Mouse (Mus musculus) stomach, embryonic 14.5 days (tissue): ENCODE data around the gene Wipf1. TPM values are rescaled to one million over a fixed set of nuclear protein-coding genes. Genes with fewer than 3 reads are reported as not detected.

Experiments
- ATAC-seq: fragments of 200-750 bp; cut with Nextera tagmentation; 2 replicates; pipeline ENCODE4 v1.8.0; 2017; ENCODE audit warnings: low read depth, moderate TSS enrichment; ENCODE audit not compliant: insufficient number of reproducible peaks, insufficient read depth, low FRiP score
- H3K27ac ChIP-seq: fragments of 300-500 bp; sonication (generic); 2 replicates; pipeline ENCODE4 v1.5.1; 2014; ENCODE audit warnings: mild to moderate bottlenecking, low read length, moderate library complexity, mixed read lengths
- H3K27me3 ChIP-seq: fragments of 300-500 bp; sonication (generic); 2 replicates; pipeline ENCODE4 v1.6.1; 2014; ENCODE audit warnings: low read length, control low read depth, mixed read lengths; ENCODE audit not compliant: control insufficient read depth, insufficient read depth
- H3K36me3 ChIP-seq: fragments of 300-500 bp; sonication (generic); 2 replicates; pipeline ENCODE4 v1.6.1; 2014; ENCODE audit warnings: mild to moderate bottlenecking, control low read depth, low read length, moderate library complexity, mixed read lengths; ENCODE audit not compliant: control insufficient read depth, insufficient read depth
- H3K4me1 ChIP-seq: fragments of 300-500 bp; sonication (generic); 2 replicates; pipeline ENCODE4 v1.6.1; 2014; ENCODE audit warnings: low read length, control low read depth, mixed read lengths; ENCODE audit not compliant: control insufficient read depth, insufficient read depth
- H3K4me2 ChIP-seq: fragments of 300-500 bp; sonication (generic); replicated peaks from 2 replicates; pipeline ENCODE4 v1.6.1; 2014; ENCODE audit warnings: low read depth, low read length, control low read depth
- H3K4me3 ChIP-seq: fragments of 300-500 bp; sonication (generic); 2 replicates; pipeline ENCODE4 v1.5.1; 2014; ENCODE audit warnings: low read depth, low read length, control low read depth
- H3K9ac ChIP-seq: fragments of 300-500 bp; sonication (generic); replicated peaks from 2 replicates; pipeline ENCODE4 v1.6.1; 2014; ENCODE audit warnings: low read depth, mild to moderate bottlenecking, control low read depth, low read length, moderate library complexity, mixed read lengths
- H3K9me3 ChIP-seq: fragments of 300-500 bp; sonication (generic); 2 replicates; pipeline ENCODE4 v1.6.1; 2016; ENCODE audit warnings: low read depth, low read length, control low read depth; ENCODE audit not compliant: control insufficient read depth
- WGBS: fragments of 180-500 bp; shearing (Covaris S2); extraction: QIAGEN DNeasy Blood & Tissue Kit; methylation state at CpG from one replicate; pipeline ENCODE4 v1.1.7; 2014; 5-methylcytosine and 5-hydroxymethylcytosine counted together
- polyA plus RNA-seq: library from polyadenylated mRNA; unstranded; fragments of >200 nt; fragmentation: Nextera tagmentation; extraction: Ambion mirVana; gene quantifications from 2 replicates; pipeline ENCODE4 v1.2.1, GENCODE M21; 2014

Gene Wipf1
- polyA plus RNA-seq, 1 experiment from 2014 or later, result 12.0 TPM

- ATAC-seq, result no peak
- 67% methylated on average over 14 of the region's 14 CpGs for WGBS
These were observed 103.7 kb downstream of the Wipf1 start for GRCm38 (mm10) chr2:73425822-73426221.

GRCm38 (mm10) chr2:73419730-73420129 lies 109.8 kb downstream of the Wipf1 start:
- Histone ChIP-seq H3K4me3 (no peak overlapping the region), H3K4me1 (no peaks in the 10 kb centered on the region), H3K36me3 (no peaks in the 10 kb centered on the region), H3K9ac (no peak overlapping the region), H3K27me3 (no peaks in the 10 kb centered on the region), H3K4me2 (no peak overlapping the region), H3K27ac (no peak overlapping the region), H3K9me3 (no peaks in the 10 kb centered on the region)
- no peak for ATAC-seq
- 74% methylated on average over 7 of the region's 7 CpGs for WGBS

More at GRCm38 (mm10) chr2:73425822-73426221, 103.7 kb downstream of the Wipf1 start:
- H3K9me3 ChIP-seq, result no peaks in the 10 kb centered on the region
- H3K4me3 ChIP-seq, result no peak overlapping the region
- H3K36me3 ChIP-seq, result no peaks in the 10 kb centered on the region
- no peaks in the 10 kb centered on the region for H3K27me3 ChIP-seq
- H3K9ac ChIP-seq, result no peak overlapping the region
- H3K4me1 ChIP-seq, result no peaks in the 10 kb centered on the region
- H3K4me2 ChIP-seq, result no peak overlapping the region
- H3K27ac ChIP-seq, result no peak overlapping the region

- H3K36me3 ChIP-seq, result no peaks in the 10 kb centered on the region
- no peaks in the 10 kb centered on the region for H3K4me1 ChIP-seq
- H3K27me3 ChIP-seq, result no peaks in the 10 kb centered on the region
- no peak overlapping the region for H3K27ac ChIP-seq
- WGBS, result 45% methylated on average over 4 of the region's 4 CpGs
- H3K9ac ChIP-seq, result no peak overlapping the region
- no peak for ATAC-seq
- H3K4me2 ChIP-seq, result no peak overlapping the region
- no peaks in the 10 kb centered on the region for H3K9me3 ChIP-seq
- no peak overlapping the region for H3K4me3 ChIP-seq
These were observed 110.2 kb downstream of the Wipf1 start for GRCm38 (mm10) chr2:73419285-73419684.

GRCm38 (mm10) chr2:73415892-73416291 lies 113.6 kb downstream of the Wipf1 start:
- Histone ChIP-seq H3K9me3 (no peaks in the 10 kb centered on the region), H3K9ac (no peak overlapping the region), H3K27ac (no peak overlapping the region)

GRCm38 (mm10) chr2:73410076-73410475 lies 119.5 kb downstream of the Wipf1 start:
- H3K4me3 ChIP-seq, result no peak overlapping the region
- no peak overlapping the region for H3K9ac ChIP-seq
- H3K4me1 ChIP-seq, result no peaks in the 10 kb centered on the region
- no peak overlapping the region for H3K27ac ChIP-seq
- no peak for ATAC-seq
- no peak overlapping the region for H3K4me2 ChIP-seq
- no peaks in the 10 kb centered on the region for H3K27me3 ChIP-seq
- 91% methylated on average over 8 of the region's 8 CpGs for WGBS
- no peaks in the 10 kb centered on the region for H3K9me3 ChIP-seq
- H3K36me3 ChIP-seq, result no peaks in the 10 kb centered on the region

More at GRCm38 (mm10) chr2:73415892-73416291, 113.6 kb downstream of the Wipf1 start:
- Histone ChIP-seq H3K36me3 (no peaks in the 10 kb centered on the region), H3K27me3 (no peaks in the 10 kb centered on the region), H3K4me1 (no peaks in the 10 kb centered on the region), H3K4me3 (no peak overlapping the region), H3K4me2 (no peak overlapping the region)
- no peak for ATAC-seq
- 56% methylated on average over 5 of the region's 5 CpGs for WGBS

GRCm38 (mm10) chr2:73407662-73408061 lies 121.9 kb downstream of the Wipf1 start:
- Histone ChIP-seq H3K4me3 (no peak overlapping the region), H3K9ac (no peak overlapping the region), H3K27me3 (no peaks in the 10 kb centered on the region), H3K27ac (no peak overlapping the region), H3K4me1 (no peaks in the 10 kb centered on the region), H3K4me2 (no peak overlapping the region), H3K9me3 (no peaks in the 10 kb centered on the region), H3K36me3 (no peaks in the 10 kb centered on the region)
- WGBS, result 62% methylated on average over 4 of the region's 4 CpGs
- no peak for ATAC-seq

- ATAC-seq, result no peak
- no peak overlapping the region for H3K4me3 ChIP-seq
These were observed 123.1 kb downstream of the Wipf1 start for GRCm38 (mm10) chr2:73406336-73406915.

GRCm38 (mm10) chr2:73404980-73405379 lies 124.6 kb downstream of the Wipf1 start:
- H3K9ac ChIP-seq, result no peak overlapping the region

More at GRCm38 (mm10) chr2:73406336-73406915, 123.1 kb downstream of the Wipf1 start:
- Histone ChIP-seq H3K9me3 (no peaks in the 10 kb centered on the region), H3K4me2 (no peak overlapping the region), H3K27ac (no peak overlapping the region), H3K36me3 (no peaks in the 10 kb centered on the region), H3K9ac (no peak overlapping the region), H3K4me1 (no peaks in the 10 kb centered on the region), H3K27me3 (no peaks in the 10 kb centered on the region)
- 85% methylated on average over 9 of the region's 9 CpGs for WGBS

GRCm38 (mm10) chr2:73404442-73404841 lies 125.1 kb downstream of the Wipf1 start:
- no peak for ATAC-seq
- H3K4me1 ChIP-seq, result no peaks in the 10 kb centered on the region
- H3K27ac ChIP-seq, result no peak overlapping the region
- no peak overlapping the region for H3K4me2 ChIP-seq
- 85% methylated on average over 9 of the region's 9 CpGs for WGBS
- H3K9me3 ChIP-seq, result no peaks in the 10 kb centered on the region
- no peak overlapping the region for H3K4me3 ChIP-seq
- no peaks in the 10 kb centered on the region for H3K27me3 ChIP-seq
- H3K9ac ChIP-seq, result no peak overlapping the region
- no peaks in the 10 kb centered on the region for H3K36me3 ChIP-seq

More at GRCm38 (mm10) chr2:73404980-73405379, 124.6 kb downstream of the Wipf1 start:
- no peak overlapping the region for H3K27ac ChIP-seq
- no peak overlapping the region for H3K4me3 ChIP-seq
- no peak overlapping the region for H3K4me2 ChIP-seq
- H3K4me1 ChIP-seq, result no peaks in the 10 kb centered on the region
- no peaks in the 10 kb centered on the region for H3K27me3 ChIP-seq
- no peaks in the 10 kb centered on the region for H3K9me3 ChIP-seq
- WGBS, result 86% methylated on average over 7 of the region's 7 CpGs
- no peaks in the 10 kb centered on the region for H3K36me3 ChIP-seq
- no peak for ATAC-seq
